ENCODE assay signal across 7 mouse cellular contexts in the genomic region with DNA sequence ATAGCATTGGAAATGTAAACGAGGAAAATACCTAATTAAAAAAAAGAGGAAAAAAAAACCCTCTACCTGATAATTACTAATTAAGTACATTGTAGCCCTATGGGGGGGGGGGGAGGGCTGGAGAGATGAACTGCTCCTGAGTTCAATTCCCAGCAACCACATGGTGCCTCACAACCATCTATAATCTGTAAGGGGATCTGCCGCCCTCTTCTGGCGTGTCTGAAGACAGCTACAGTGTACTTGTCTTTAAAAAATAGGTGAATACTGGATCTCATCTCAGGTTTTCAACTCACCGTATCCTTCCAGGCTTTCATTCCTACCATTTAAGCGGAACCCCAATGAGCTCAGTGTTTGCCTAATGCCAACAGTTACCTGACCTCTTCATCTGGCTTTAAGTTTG. TPM values are rescaled to one million over a fixed set of nuclear protein-coding genes. Genes with fewer than 3 reads are reported as not detected.
DNase-seq lines count a peak whose midpoint lies in the region; ATAC-seq and TF ChIP-seq lines count a peak whose summit lies in the region.

No protein-coding gene starts in this region.

- no peaks in the 10 kb centered on the region for H3K27me3 ChIP-seq in kidney, adult 2 months (replicated peaks; ENCODE audit: control insufficient read depth, insufficient read depth, low read length)

- H3K27ac ChIP-seq in kidney, adult 2 months (ENCODE audit: insufficient read depth, low read depth, low read length), result no peak overlapping the region

- no peak for TF ChIP-seq POLR2A in kidney, adult 2 months (IDR thresholded peaks at IDR 0.05; ENCODE audit: low read depth, low read length)

- 0 out of 2 replicates have a peak, but pooled peaks have one; percentile 15 for TF ChIP-seq CTCF in kidney, adult 2 months (conservative IDR thresholded peaks at IDR 0.05; ENCODE audit: insufficient read depth, insufficient read length, low read depth, low read length)

- DNase-seq in kidney, adult 2 months, result peak; percentile 5
- DNase-seq in kidney, adult 18-20 months, result no peak
- peak; percentile 68 for DNase-seq in 3T3-L1 (ENCODE audit: low read depth, low spot score)
- peak; percentile 38 for DNase-seq in CD4-positive helper T cell, adult 2 months (ENCODE audit: low read depth, low spot score)
- DNase-seq in embryo, embryonic 10 days (ENCODE audit: low spot score), result peak; percentile 65

- no peaks in the 10 kb centered on the region for H3K4me1 ChIP-seq in kidney, adult 2 months (ENCODE audit: control insufficient read depth, insufficient read depth, low read length)

- peaks cover 4% of the 10 kb centered on the region for H3K36me3 ChIP-seq in kidney, adult 2 months (ENCODE audit: control insufficient read depth, insufficient read depth, low read length)

- 52% methylated on average over 5 of the region's 5 CpGs for WGBS in kidney, adult 2 months

- no peak overlapping the region for H3K4me3 ChIP-seq in kidney, adult 2 months (ENCODE audit: insufficient read depth, low read depth, low read length)

- 0 out of 2 replicates have a peak, but pooled peaks have one; percentile 39 for ATAC-seq in megakaryocyte-erythroid progenitor cell, adult 5-6 weeks (replicated peaks; ENCODE audit: low FRiP score, low TSS enrichment, poor library complexity, severe bottlenecking)
- no peak for ATAC-seq in activated CD4-positive, CD25-positive, alpha-beta regulatory T cell, adult 4 months

RNA-seq across cellular contexts. Expression of a gene that starts 5.3 kb away (rescaled TPM):
- 1.6 and 2.6 TPM in 2 replicates for polyA plus RNA-seq in kidney, adult 2 months (2012; rRNA removed)
- 74.0 and 76.2 TPM in 2 replicates for total RNA-seq in megakaryocyte-erythroid progenitor cell, adult 5-6 weeks (2014; fragmentation: Nextera tagmentation)
- 150 and 188 TPM in 2 replicates for total RNA-seq in megakaryocyte-erythroid progenitor cell, adult 5-6 weeks (2017)
- polyA plus RNA-seq in activated CD4-positive, CD25-positive, alpha-beta regulatory T cell, adult 4 months (2017; shearing (Covaris generic)), result 10 to 100 TPM; 63.3 to 82.0 TPM

RNA-seq across cellular contexts. Expression of a gene that starts 5.4 kb away (rescaled TPM):
- polyA plus RNA-seq in kidney, adult 2 months (2012; rRNA removed), result 0.23 and 0.25 TPM in 2 replicates
- 39.4 and 40.0 TPM in 2 replicates for total RNA-seq in megakaryocyte-erythroid progenitor cell, adult 5-6 weeks (2014; fragmentation: Nextera tagmentation)
- 24.4 and 26.6 TPM in 2 replicates for total RNA-seq in megakaryocyte-erythroid progenitor cell, adult 5-6 weeks (2017)
- polyA plus RNA-seq in activated CD4-positive, CD25-positive, alpha-beta regulatory T cell, adult 4 months (2017; shearing (Covaris generic)), result 1 to 10 TPM; 3.8 to 4.8 TPM

RNA-seq across cellular contexts. Expression of a gene that starts 48.7 kb away (rescaled TPM):
- 3.9 and 5.7 TPM in 2 replicates for polyA plus RNA-seq in kidney, adult 2 months (2012; rRNA removed)
- not detected in 2 replicates for total RNA-seq in megakaryocyte-erythroid progenitor cell, adult 5-6 weeks (2014; fragmentation: Nextera tagmentation)
- total RNA-seq in megakaryocyte-erythroid progenitor cell, adult 5-6 weeks (2017), result 0.38 TPM in 1 of 2 replicates, not detected in the other
- polyA plus RNA-seq in activated CD4-positive, CD25-positive, alpha-beta regulatory T cell, adult 4 months (2017; shearing (Covaris generic)), result under 1 TPM in 1 of 2 experiments, not detected in 1; 0.50 TPM

Comparison
In these comparisons a context has a peak if more than half of its experiments do, and no peak if none do; other contexts are left out.
1. RNA of a gene that starts 5.3 kb away (polyA plus RNA-seq): 63.3 to 82.0 TPM in activated CD4-positive, CD25-positive, alpha-beta regulatory T cell, adult 4 months; 1.6 to 2.6 TPM in kidney, adult 2 months; every median in the first group is over 10 times any median in the second.